Mouse (Mus musculus): ENCODE measurements at regions not wholly inside any gene's neighbourhood (a gene's known extent, or its start where the extent isn't known, plus 50 kb on each side); places are given as distances from the start of the nearest gene placed in this dataset.

DNA sequence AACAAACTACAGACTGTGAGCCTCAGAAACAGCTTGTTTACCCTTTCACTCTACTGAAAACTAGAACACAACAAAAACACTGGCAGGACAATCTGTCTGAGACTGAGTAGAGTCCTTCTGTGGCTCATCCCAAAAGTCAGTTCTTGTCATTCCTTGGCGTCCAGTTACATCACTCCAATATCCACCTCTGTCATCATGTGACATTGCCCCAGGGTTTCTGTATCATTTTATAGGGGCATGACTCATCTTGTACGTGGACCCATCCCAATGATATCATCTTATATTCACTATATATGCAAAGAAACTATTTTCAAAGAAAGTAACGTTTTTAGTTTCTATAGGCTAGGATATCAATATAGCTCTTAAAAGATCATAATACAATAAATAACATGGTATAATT, 152.3 kb downstream of the Dkk2 start:
- H3K27ac ChIP-seq (ENCODE audit: low read depth, low read length) = no peak overlapping the region
- H3K9ac ChIP-seq (ENCODE audit: low read depth, low read length) = no peak overlapping the region
- H3K4me1 ChIP-seq (replicated peaks; ENCODE audit: control insufficient read depth, insufficient read depth, low read length) = no peaks in the 10 kb centered on the region
- no peaks in the 10 kb centered on the region for H3K36me3 ChIP-seq (ENCODE audit: control insufficient read depth, insufficient read depth, low read length)
- no peak overlapping the region for H3K4me2 ChIP-seq
- WGBS = 70% methylated on average over 3 of the region's 3 CpGs
- no peak overlapping the region for H3K4me3 ChIP-seq (ENCODE audit: low read depth, low read length)
- H3K9me3 ChIP-seq (ENCODE audit: control insufficient read depth, low read length) = no peaks in the 10 kb centered on the region
- no peak for ATAC-seq (replicated peaks; ENCODE audit: low FRiP score)
- H3K27me3 ChIP-seq (replicated peaks; ENCODE audit: control insufficient read depth, insufficient read depth, low read length) = no peaks in the 10 kb centered on the region
- no peak for DNase-seq (ENCODE audit: low spot score)

DNA sequence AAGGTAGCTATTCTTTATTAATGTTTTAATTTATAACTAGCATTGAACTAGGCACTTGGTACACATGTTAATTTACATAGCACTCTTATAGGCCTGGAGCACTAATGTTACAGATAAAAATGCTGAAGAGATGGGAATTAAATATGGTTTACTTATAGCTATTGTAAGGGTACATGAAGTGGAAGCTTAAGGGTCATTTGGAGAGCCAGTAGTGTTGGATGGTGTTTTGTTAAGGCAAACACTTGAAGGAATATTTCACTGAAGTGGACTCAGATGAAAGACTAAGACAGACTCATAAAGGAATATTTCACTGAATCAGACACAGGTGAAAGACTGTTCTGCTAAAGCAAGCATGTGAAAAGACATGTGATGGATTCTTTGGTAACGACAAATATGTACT, 172.7 kb downstream of the Dkk2 start:
- Histone ChIP-seq H3K4me3 (ENCODE audit: low read depth, low read length) (no peak overlapping the region), H3K9me3 (ENCODE audit: control insufficient read depth, low read length) (no peaks in the 10 kb centered on the region), H3K27ac (ENCODE audit: low read depth, low read length) (no peak overlapping the region), H3K36me3 (ENCODE audit: control insufficient read depth, insufficient read depth, low read length) (no peaks in the 10 kb centered on the region), H3K4me2 (no peak overlapping the region), H3K9ac (ENCODE audit: low read depth, low read length) (no peak overlapping the region), H3K27me3 (replicated peaks; ENCODE audit: control insufficient read depth, insufficient read depth, low read length) (no peaks in the 10 kb centered on the region), H3K4me1 (replicated peaks; ENCODE audit: control insufficient read depth, insufficient read depth, low read length) (no peaks in the 10 kb centered on the region)
- WGBS = 64% methylated on average over 1 of the region's 1 CpGs
- ATAC-seq (replicated peaks; ENCODE audit: low FRiP score) = no peak
- DNase-seq (ENCODE audit: low spot score) = no peak

DNA sequence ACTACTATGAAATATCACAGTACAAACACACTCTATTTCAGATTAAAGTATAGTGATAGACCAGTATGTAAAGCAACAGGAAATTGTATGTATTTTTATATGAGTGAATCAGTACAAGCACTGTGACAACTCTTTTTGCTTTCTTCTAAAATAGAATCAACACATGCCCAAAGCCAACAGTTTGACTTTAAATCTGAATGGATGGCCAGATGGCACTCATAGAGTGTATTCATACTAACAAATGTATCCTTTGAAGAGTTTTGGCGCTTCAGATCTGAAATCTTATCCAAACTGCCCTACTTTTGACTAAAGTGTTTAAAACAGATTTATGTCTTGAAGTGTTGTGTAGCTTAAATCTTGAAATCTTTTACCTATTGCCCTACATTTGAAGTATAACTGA, 184.5 kb downstream of the Dkk2 start:
- Histone ChIP-seq H3K4me3 (ENCODE audit: low read depth, low read length) (no peak overlapping the region), H3K27ac (ENCODE audit: low read depth, low read length) (no peak overlapping the region), H3K9me3 (ENCODE audit: control insufficient read depth, low read length) (no peaks in the 10 kb centered on the region), H3K9ac (ENCODE audit: low read depth, low read length) (no peak overlapping the region), H3K36me3 (ENCODE audit: control insufficient read depth, insufficient read depth, low read length) (no peaks in the 10 kb centered on the region), H3K4me1 (replicated peaks; ENCODE audit: control insufficient read depth, insufficient read depth, low read length) (no peaks in the 10 kb centered on the region), H3K4me2 (no peak overlapping the region), H3K27me3 (replicated peaks; ENCODE audit: control insufficient read depth, insufficient read depth, low read length) (no peaks in the 10 kb centered on the region)
- no peak for DNase-seq (ENCODE audit: low spot score)
- ATAC-seq (replicated peaks; ENCODE audit: low FRiP score) = no peak
- WGBS = 68% methylated on average over 1 of the region's 1 CpGs

DNA sequence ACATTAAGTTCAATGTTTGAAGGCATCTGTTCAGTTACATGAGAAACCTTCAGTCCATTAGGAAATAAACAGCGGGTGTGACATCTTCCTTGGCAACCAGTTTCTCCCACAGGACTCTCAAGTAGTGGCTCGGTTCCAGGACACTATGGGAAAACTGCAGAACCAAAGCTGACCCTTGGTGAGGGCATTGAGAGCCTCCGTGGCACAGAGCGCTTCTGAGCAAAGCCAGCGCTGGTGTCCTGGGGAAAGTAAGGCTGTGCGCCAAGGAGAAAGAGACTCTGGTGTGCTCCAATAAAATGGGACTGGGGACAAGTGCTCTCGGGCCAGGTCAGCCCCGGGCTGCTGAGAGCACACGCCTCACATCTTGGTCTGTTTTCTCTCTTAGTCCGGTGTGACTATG, 189.7 kb downstream of the Dkk2 start:
- H3K27me3 ChIP-seq (replicated peaks; ENCODE audit: control insufficient read depth, insufficient read depth, low read length) = no peaks in the 10 kb centered on the region
- H3K9me3 ChIP-seq (ENCODE audit: control insufficient read depth, low read length) = no peaks in the 10 kb centered on the region
- DNase-seq (ENCODE audit: low spot score) (no peak), ATAC-seq (replicated peaks; ENCODE audit: low FRiP score) (no peak)
- H3K27ac ChIP-seq (ENCODE audit: low read depth, low read length) = no peak overlapping the region
- H3K4me1 ChIP-seq (replicated peaks; ENCODE audit: control insufficient read depth, insufficient read depth, low read length) = no peaks in the 10 kb centered on the region
- H3K4me2 ChIP-seq = no peak overlapping the region
- H3K36me3 ChIP-seq (ENCODE audit: control insufficient read depth, insufficient read depth, low read length) = no peaks in the 10 kb centered on the region
- no peak overlapping the region for H3K4me3 ChIP-seq (ENCODE audit: low read depth, low read length)
- WGBS = 77% methylated on average over 10 of the region's 10 CpGs
- H3K9ac ChIP-seq (ENCODE audit: low read depth, low read length) = no peak overlapping the region

DNA sequence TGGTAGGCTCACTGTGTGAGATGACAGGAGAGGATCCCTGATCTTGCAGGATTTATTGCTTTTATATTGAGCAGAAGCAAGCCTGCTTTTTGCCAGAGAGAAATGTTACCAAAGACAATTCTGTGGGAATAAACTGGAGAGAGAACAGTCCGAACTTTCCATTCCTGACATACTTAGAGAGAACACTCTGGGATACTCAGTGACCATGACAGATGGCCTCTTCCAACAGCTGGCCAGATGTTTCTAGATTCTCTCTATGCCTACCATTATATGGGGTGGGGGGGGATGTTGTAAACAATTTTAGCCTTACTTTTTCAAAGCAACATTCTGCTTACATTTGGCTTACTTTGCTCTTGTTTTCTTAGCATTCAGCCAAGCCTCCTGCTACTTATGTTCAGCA, 192.7 kb downstream of the Dkk2 start:
- Histone ChIP-seq H3K27me3 (replicated peaks; ENCODE audit: control insufficient read depth, insufficient read depth, low read length) (no peaks in the 10 kb centered on the region), H3K4me3 (ENCODE audit: low read depth, low read length) (no peak overlapping the region), H3K4me1 (replicated peaks; ENCODE audit: control insufficient read depth, insufficient read depth, low read length) (no peaks in the 10 kb centered on the region), H3K9me3 (ENCODE audit: control insufficient read depth, low read length) (no peaks in the 10 kb centered on the region), H3K9ac (ENCODE audit: low read depth, low read length) (no peak overlapping the region), H3K4me2 (no peak overlapping the region), H3K36me3 (ENCODE audit: control insufficient read depth, insufficient read depth, low read length) (no peaks in the 10 kb centered on the region), H3K27ac (ENCODE audit: low read depth, low read length) (no peak overlapping the region)
- ATAC-seq (replicated peaks; ENCODE audit: low FRiP score) = no peak
- DNase-seq (ENCODE audit: low spot score) = no peak
- 67% methylated on average over 1 of the region's 1 CpGs for WGBS

DNA sequence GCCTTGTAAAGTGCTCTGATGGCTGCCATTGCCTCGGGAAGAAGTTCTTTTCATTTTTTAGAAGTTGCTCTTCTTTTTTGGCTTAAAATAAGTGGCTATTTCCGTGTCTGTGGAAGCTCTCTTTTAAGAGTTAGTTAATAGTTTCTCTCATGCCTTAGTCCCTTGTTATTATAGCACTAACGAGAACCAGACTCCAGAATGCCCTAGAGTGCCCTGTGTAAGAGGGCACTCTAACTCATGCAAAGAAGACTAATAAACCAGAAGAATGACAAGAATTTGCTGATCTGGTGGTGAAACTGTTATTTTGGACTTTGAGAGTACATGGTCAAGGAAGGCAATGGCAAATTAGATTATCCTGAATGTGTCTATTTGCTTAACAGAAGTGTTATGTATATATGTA, 202.6 kb downstream of the Dkk2 start:
- Histone ChIP-seq H3K27me3 (replicated peaks; ENCODE audit: control insufficient read depth, insufficient read depth, low read length) (no peaks in the 10 kb centered on the region), H3K4me3 (ENCODE audit: low read depth, low read length) (no peak overlapping the region), H3K36me3 (ENCODE audit: control insufficient read depth, insufficient read depth, low read length) (no peaks in the 10 kb centered on the region), H3K27ac (ENCODE audit: low read depth, low read length) (no peak overlapping the region), H3K4me2 (no peak overlapping the region), H3K9ac (ENCODE audit: low read depth, low read length) (no peak overlapping the region), H3K9me3 (ENCODE audit: control insufficient read depth, low read length) (no peaks in the 10 kb centered on the region), H3K4me1 (replicated peaks; ENCODE audit: control insufficient read depth, insufficient read depth, low read length) (no peaks in the 10 kb centered on the region)
- DNase-seq (ENCODE audit: low spot score) (no peak), ATAC-seq (replicated peaks; ENCODE audit: low FRiP score) (no peak)
- WGBS = 59% methylated on average over 3 of the region's 3 CpGs

DNA sequence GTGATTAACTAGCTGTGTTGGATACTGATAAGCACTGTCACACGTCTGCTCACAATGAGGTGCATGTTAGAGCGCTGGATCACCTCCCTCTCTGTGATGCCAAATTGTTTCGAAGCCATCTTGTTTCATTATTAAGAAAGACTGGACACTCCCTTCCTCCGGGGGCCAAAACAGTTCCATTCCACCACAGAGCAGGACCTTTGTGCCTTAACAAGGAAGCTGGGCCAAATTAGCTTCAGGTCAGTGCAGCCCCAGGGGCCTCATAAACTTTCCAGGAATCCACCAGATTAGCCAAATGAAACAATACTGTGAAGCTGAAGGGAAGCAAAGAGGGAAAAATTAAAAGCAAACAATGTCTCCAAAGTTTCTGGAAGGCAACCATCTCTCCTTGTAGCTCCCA, 241.9 kb downstream of the Dkk2 start:
- Histone ChIP-seq H3K4me1 (replicated peaks; ENCODE audit: control insufficient read depth, insufficient read depth, low read length) (no peaks in the 10 kb centered on the region), H3K27me3 (replicated peaks; ENCODE audit: control insufficient read depth, insufficient read depth, low read length) (no peaks in the 10 kb centered on the region), H3K27ac (ENCODE audit: low read depth, low read length) (no peak overlapping the region), H3K36me3 (ENCODE audit: control insufficient read depth, insufficient read depth, low read length) (no peaks in the 10 kb centered on the region), H3K9ac (ENCODE audit: low read depth, low read length) (no peak overlapping the region), H3K4me3 (ENCODE audit: low read depth, low read length) (no peak overlapping the region), H3K9me3 (ENCODE audit: control insufficient read depth, low read length) (no peaks in the 10 kb centered on the region), H3K4me2 (no peak overlapping the region)
- WGBS = 73% methylated on average over 4 of the region's 4 CpGs
- no peak for DNase-seq (ENCODE audit: low spot score)
- no peak for ATAC-seq (replicated peaks; ENCODE audit: low FRiP score)

DNA sequence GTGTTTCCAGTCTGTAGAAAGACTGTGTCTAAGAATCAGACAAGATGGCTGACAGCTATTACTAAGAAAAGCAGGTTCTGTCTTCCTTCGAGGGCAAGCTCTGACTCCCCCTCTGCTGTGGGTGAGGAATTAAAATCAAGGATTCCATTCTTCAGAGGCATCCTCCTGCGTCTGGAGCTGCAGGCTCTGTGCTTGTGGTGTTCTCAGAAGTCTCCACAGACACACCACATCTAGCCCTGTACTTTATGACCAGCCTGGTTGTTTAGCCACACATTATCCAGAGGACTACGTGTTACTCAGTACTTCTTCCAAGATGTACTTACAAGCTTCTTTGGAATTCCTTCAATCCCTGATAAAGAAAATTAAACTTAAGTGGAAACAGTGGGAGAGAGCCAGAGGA, 258.5 kb downstream of the Dkk2 start:
- no peak for DNase-seq (ENCODE audit: low spot score)
- no peak for ATAC-seq (replicated peaks; ENCODE audit: low FRiP score)

DNA sequence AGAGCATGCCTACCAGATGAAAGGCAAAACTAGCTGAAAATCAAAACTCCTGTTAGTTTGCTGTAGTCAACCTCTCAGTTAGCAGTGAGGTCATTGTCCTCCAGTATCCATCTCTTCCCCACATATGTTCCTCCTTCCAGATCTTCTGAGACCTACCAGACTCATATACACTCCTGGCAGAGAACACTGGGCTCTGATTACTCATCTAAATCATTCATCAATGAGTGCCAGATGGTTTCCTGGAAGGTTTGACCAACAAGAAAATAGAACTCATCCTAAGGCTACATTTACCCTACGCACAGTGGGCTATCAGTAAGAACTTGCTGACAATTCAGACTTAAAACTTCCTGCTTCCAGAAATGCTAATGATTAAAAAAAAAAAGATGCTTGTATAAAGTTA, 260.8 kb downstream of the Dkk2 start:
- ATAC-seq (replicated peaks; ENCODE audit: low FRiP score) (no peak), DNase-seq (ENCODE audit: low spot score) (no peak)
- H3K27me3 ChIP-seq (replicated peaks; ENCODE audit: control insufficient read depth, insufficient read depth, low read length) = no peaks in the 10 kb centered on the region
- no peak overlapping the region for H3K4me3 ChIP-seq (ENCODE audit: low read depth, low read length)
- H3K36me3 ChIP-seq (ENCODE audit: control insufficient read depth, insufficient read depth, low read length) = no peaks in the 10 kb centered on the region
- no peaks in the 10 kb centered on the region for H3K9me3 ChIP-seq (ENCODE audit: control insufficient read depth, low read length)
- H3K4me1 ChIP-seq (replicated peaks; ENCODE audit: control insufficient read depth, insufficient read depth, low read length) = no peaks in the 10 kb centered on the region
- WGBS = 64% methylated on average over 1 of the region's 1 CpGs
- no peak overlapping the region for H3K9ac ChIP-seq (ENCODE audit: low read depth, low read length)
- no peak overlapping the region for H3K4me2 ChIP-seq
- H3K27ac ChIP-seq (ENCODE audit: low read depth, low read length) = no peak overlapping the region

More for the DNA sequence above, 258.5 kb downstream of the Dkk2 start:
- Histone ChIP-seq H3K9ac (ENCODE audit: low read depth, low read length) (no peak overlapping the region), H3K4me2 (no peak overlapping the region), H3K36me3 (ENCODE audit: control insufficient read depth, insufficient read depth, low read length) (no peaks in the 10 kb centered on the region), H3K27me3 (replicated peaks; ENCODE audit: control insufficient read depth, insufficient read depth, low read length) (no peaks in the 10 kb centered on the region), H3K4me3 (ENCODE audit: low read depth, low read length) (no peak overlapping the region), H3K9me3 (ENCODE audit: control insufficient read depth, low read length) (no peaks in the 10 kb centered on the region), H3K27ac (ENCODE audit: low read depth, low read length) (no peak overlapping the region), H3K4me1 (replicated peaks; ENCODE audit: control insufficient read depth, insufficient read depth, low read length) (no peaks in the 10 kb centered on the region)
- 37% methylated on average over 3 of the region's 3 CpGs for WGBS

Measured in liver, embryonic 11.5 days (tissue).